Mouse (Mus musculus): Measurements from ENCODE around the gene Gnptg. TPM values are rescaled to one million over a fixed set of nuclear protein-coding genes. Genes with fewer than 3 reads are reported as not detected.
A peak's percentile ranks its signal among the peaks of the same experiment; 100 is the strongest.

Gnptg gene
- polyA plus RNA-seq, 1 experiment: 75.1 TPM

- DNase-seq (ENCODE audit: low read depth): no peak
- TF ChIP-seq POLR2A (IDR thresholded peaks at IDR 0.05; ENCODE audit: borderline replicate concordance, extremely low read depth, insufficient read depth, insufficient read length, poor library complexity, severe bottlenecking): no peak
- no peak for TF ChIP-seq CTCF (IDR thresholded peaks at IDR 0.05; ENCODE audit: borderline replicate concordance, extremely low read depth, insufficient read depth, insufficient read length)
Observed at GRCm38 (mm10) chr17:25270795-25271335, 30.9 kb upstream of the Gnptg start.

- TF ChIP-seq POLR2A (IDR thresholded peaks at IDR 0.05; ENCODE audit: borderline replicate concordance, extremely low read depth, insufficient read depth, insufficient read length, poor library complexity, severe bottlenecking): no peak
- TF ChIP-seq CTCF (IDR thresholded peaks at IDR 0.05; ENCODE audit: borderline replicate concordance, extremely low read depth, insufficient read depth, insufficient read length): peak; percentile 28; the same call in 1 of the 2 replicates
- peak; percentile 18 for DNase-seq (ENCODE audit: low read depth)
Observed at GRCm38 (mm10) chr17:25264453-25264852, 24.5 kb upstream of the Gnptg start.

GRCm38 (mm10) chr17:25257804-25258261 is 17.9 kb upstream of the Gnptg start:
- TF ChIP-seq CTCF (IDR thresholded peaks at IDR 0.05; ENCODE audit: borderline replicate concordance, extremely low read depth, insufficient read depth, insufficient read length) (no peak), POLR2A (IDR thresholded peaks at IDR 0.05; ENCODE audit: borderline replicate concordance, extremely low read depth, insufficient read depth, insufficient read length, poor library complexity, severe bottlenecking) (no peak)
- DNase-seq (ENCODE audit: low read depth): peak; percentile 53

DNA sequence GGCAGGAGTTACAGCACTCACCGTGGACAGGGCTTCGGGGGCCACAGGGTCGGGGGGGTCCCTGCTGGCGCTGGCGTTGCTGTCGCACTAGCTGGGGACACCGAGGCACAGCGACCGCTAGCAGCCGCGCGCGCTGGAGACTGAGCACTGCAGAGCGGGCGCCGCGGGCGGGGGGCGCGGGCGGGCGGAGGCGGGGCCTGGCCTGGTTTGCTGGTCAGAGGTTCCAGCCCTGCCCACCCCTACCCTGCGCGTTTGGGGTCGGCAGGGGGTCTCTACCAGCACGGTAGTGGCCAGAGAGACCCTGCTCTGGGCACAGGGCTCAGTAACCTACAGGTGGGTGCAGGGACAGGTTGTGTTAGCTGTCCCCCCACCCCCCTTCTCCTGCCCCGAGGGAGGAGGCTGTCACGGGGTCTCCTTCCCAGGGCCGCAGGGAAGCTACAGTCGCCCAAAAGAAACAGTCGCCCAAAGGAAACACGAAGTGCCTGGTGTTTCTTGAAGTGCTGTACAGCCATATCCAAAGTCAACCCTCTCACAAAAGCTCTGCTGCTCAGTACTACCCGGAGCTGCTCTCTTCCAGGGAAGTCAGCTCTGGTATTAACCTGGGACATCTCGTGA is 16.3 kb upstream of the Gnptg start, which contains the start of gene Baiap3:
Gene Baiap3, minus strand, starts transcription at position 225 of the 615 bp plus-strand sequence.
- TF ChIP-seq POLR2A (IDR thresholded peaks at IDR 0.05; ENCODE audit: borderline replicate concordance, extremely low read depth, insufficient read depth, insufficient read length, poor library complexity, severe bottlenecking): no peak
- no peak for TF ChIP-seq CTCF (IDR thresholded peaks at IDR 0.05; ENCODE audit: borderline replicate concordance, extremely low read depth, insufficient read depth, insufficient read length)
- peak; percentile 25 for DNase-seq (ENCODE audit: low read depth)

DNA sequence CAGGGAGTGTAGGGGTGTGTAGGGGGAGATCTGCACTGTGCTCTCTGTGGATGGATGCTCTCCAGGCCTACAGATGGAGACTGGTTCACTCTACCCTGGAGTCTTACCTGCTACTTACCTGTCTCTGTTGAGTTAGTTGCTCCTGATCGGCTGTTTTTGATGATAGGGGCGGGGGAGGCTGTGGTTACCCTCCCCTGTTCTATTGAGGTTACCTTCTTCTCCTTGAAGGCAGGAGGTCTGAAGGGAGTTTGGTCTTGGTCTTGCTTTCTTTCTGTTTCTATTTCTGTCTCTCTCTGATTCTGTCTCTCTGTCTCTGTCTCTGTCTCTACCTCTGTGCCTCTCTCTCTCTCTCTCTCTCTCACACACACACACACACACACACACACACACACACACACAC is 15.2 kb upstream of the Gnptg start:
- DNase-seq (ENCODE audit: low read depth): no peak
- TF ChIP-seq POLR2A (IDR thresholded peaks at IDR 0.05; ENCODE audit: borderline replicate concordance, extremely low read depth, insufficient read depth, insufficient read length, poor library complexity, severe bottlenecking) (no peak), CTCF (IDR thresholded peaks at IDR 0.05; ENCODE audit: borderline replicate concordance, extremely low read depth, insufficient read depth, insufficient read length) (no peak)

GRCm38 (mm10) chr17:25253760-25254159 is 13.8 kb upstream of the Gnptg start:
- peak; percentile 72 for DNase-seq (ENCODE audit: low read depth)

GRCm38 (mm10) chr17:25252643-25253042 is 12.7 kb upstream of the Gnptg start:
- no peak for TF ChIP-seq CTCF (IDR thresholded peaks at IDR 0.05; ENCODE audit: borderline replicate concordance, extremely low read depth, insufficient read depth, insufficient read length)
- TF ChIP-seq POLR2A (IDR thresholded peaks at IDR 0.05; ENCODE audit: borderline replicate concordance, extremely low read depth, insufficient read depth, insufficient read length, poor library complexity, severe bottlenecking): no peak
- DNase-seq (ENCODE audit: low read depth): peak; percentile 91

More at GRCm38 (mm10) chr17:25253760-25254159, 13.8 kb upstream of the Gnptg start:
- TF ChIP-seq CTCF (IDR thresholded peaks at IDR 0.05; ENCODE audit: borderline replicate concordance, extremely low read depth, insufficient read depth, insufficient read length) (no peak), POLR2A (IDR thresholded peaks at IDR 0.05; ENCODE audit: borderline replicate concordance, extremely low read depth, insufficient read depth, insufficient read length, poor library complexity, severe bottlenecking) (no peak)

- peak; percentile 24 for DNase-seq (ENCODE audit: low read depth)
- TF ChIP-seq POLR2A (IDR thresholded peaks at IDR 0.05; ENCODE audit: borderline replicate concordance, extremely low read depth, insufficient read depth, insufficient read length, poor library complexity, severe bottlenecking) (no peak), CTCF (IDR thresholded peaks at IDR 0.05; ENCODE audit: borderline replicate concordance, extremely low read depth, insufficient read depth, insufficient read length) (no peak)
Observed at GRCm38 (mm10) chr17:25250181-25250835, 10.4 kb upstream of the Gnptg start.

DNA sequence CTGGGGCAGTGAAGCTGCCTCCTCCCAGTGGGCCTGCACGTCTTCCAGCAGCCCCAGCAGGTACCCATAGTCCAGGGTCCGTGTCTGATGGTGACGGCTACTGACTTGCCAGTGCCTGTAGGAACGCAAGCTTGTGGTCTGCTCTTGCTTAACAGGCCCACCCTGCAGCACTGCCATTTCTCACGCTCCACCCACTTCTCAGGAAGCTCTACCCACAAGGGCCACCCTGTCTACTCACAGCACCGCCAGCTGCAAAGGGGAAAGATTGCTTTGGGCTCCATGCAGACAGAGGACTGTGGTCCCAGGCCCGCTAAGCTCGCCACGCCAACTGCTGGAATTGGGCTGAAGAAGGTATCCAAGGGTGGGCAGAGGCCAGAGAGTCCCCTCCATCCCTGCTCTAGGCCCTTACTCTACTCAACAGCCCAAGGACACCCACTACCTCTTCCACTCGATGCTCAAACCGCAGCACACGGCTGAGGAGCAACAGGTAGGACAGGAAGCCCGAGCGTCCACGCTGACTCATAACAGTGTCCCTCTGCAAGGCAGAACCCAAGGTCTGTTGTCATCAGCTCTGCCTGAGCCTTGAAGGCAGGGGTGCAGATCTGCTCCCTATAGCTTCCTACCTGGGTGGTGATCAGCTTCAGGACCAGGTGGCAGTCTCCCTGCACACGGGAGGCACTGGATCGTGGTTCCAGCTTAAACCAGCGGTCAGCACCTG is 8.3 kb upstream of the Gnptg start:
- TF ChIP-seq CTCF (IDR thresholded peaks at IDR 0.05; ENCODE audit: borderline replicate concordance, extremely low read depth, insufficient read depth, insufficient read length): no peak
- no peak for DNase-seq (ENCODE audit: low read depth)

DNA sequence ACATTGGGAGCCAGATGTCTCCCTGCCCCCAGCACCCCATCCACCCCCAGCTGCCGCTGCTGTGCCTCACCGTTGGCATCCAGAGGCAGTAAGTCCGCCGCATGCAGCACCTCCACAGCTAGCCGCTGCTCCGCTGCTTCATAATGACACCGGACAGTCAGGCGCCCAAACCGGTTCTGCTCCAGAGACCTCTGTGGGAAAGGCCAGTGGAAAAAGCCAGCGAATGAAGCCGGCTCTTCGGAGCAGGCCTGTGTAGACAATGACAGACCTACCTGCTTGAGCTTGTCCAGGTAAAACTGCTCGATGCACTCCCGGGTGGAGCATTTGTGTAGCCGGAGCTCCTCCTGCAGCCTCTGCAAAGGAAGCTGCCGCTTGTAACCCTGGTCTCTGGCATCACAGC is 4.3 kb upstream of the Gnptg start:
- TF ChIP-seq CTCF (IDR thresholded peaks at IDR 0.05; ENCODE audit: borderline replicate concordance, extremely low read depth, insufficient read depth, insufficient read length) (no peak), POLR2A (IDR thresholded peaks at IDR 0.05; ENCODE audit: borderline replicate concordance, extremely low read depth, insufficient read depth, insufficient read length, poor library complexity, severe bottlenecking) (no peak)
- DNase-seq (ENCODE audit: low read depth): no peak

DNA sequence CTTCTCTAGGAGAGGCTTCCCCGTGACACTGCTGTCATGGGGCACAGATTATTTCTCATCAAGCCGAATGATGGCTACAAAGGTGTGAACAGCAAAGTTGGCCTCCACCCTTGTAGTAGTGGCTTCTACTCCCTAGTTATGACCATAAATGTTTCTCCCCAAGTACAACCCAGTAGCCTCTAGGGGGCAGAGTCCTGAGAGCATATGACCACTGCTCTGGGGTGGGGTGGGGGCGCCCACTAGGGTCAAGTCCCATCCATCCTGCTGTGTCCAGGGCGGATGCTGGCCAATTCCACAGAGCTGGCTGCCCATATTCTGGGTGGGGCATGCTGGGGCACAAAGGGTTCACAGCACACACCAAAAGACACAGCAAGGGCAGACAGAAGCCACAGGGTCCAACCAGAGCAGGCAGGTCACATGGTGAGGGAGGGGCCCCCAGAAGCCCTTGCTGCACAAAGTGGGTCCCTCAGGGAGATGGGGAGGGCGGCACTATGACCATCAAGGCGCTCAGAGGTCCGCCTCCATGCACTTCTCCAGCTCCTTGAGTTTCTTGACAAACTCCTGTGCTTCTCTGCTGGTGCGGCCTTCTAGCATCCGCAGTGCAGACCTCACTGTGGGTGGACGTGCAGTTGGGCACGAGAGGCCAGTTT is 3.3 kb upstream of the Gnptg start:
- DNase-seq (ENCODE audit: low read depth): no peak
- no peak for TF ChIP-seq POLR2A (IDR thresholded peaks at IDR 0.05; ENCODE audit: borderline replicate concordance, extremely low read depth, insufficient read depth, insufficient read length, poor library complexity, severe bottlenecking)
- no peak for TF ChIP-seq CTCF (IDR thresholded peaks at IDR 0.05; ENCODE audit: borderline replicate concordance, extremely low read depth, insufficient read depth, insufficient read length)
